Mouse (Mus musculus) urinary bladder, adult 18-20 months (tissue): Measurements from ENCODE around the gene Taf4.

Experiments
- DNase-seq, 2 experiments: peaks; one replicate each; pipeline ENCODE4 v3.0.0; 2022; ENCODE audit warnings: low spot score in 2 of 2, mixed read lengths in 2 of 2

Gene Taf4

DNA sequence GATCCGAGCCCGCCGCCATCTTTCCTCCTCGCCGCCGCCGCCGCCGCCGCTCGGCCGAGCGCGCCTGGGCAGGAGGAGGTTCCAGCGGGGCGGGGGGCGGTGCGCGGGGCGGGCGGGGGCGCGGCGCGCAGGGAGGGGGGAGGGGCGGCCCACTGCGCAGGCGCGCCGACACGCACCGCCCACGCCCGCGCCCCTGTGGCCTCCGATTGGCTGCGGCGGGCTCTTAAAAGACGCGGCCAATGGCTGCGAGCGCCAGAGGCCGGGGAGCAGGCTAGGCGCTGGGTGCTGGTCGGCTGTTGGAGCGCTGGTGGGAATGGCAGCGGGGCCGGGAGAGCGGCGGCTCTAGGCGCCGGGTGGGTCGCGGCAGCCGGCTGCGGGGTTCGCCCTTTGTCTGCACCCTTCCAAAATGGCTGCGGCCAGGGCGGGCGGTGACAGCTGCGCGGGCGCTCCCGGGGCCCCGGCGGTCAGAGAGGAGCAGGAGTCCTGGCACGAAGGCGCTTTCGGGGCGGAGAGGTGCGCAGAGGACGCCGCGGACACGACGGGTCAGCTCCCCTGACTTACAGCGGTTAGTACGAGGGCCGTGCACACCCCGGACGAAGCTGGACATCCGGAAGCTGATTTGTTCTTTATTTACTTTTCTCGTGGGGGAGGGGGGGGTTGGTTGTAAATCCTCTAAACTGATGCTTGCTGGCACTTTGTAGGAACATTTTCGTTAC lies at the start of gene Taf4:
Gene Taf4, minus strand, starts transcription at position 19 of the 716 bp plus-strand sequence.
- DNase-seq, result peak; percentile 74 to 86

DNA sequence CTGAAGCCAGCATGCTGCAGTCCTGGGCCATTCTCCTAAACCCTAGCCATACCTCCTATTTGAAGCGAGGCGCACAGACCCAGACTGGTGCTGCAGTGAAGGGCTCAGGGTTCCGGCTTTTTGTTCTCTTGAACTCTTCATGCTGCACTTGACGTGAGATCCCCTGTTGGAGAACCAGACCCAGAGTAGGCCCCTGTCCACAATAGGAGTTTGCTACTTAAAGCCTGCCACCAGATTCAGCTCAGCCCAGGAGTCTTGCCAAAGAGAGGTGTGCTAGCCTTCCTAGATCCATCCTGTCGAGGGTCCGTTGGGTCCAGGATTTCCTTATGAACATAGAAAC lies 49.4 kb upstream of the Taf4 start:
- no peak for DNase-seq

DNA sequence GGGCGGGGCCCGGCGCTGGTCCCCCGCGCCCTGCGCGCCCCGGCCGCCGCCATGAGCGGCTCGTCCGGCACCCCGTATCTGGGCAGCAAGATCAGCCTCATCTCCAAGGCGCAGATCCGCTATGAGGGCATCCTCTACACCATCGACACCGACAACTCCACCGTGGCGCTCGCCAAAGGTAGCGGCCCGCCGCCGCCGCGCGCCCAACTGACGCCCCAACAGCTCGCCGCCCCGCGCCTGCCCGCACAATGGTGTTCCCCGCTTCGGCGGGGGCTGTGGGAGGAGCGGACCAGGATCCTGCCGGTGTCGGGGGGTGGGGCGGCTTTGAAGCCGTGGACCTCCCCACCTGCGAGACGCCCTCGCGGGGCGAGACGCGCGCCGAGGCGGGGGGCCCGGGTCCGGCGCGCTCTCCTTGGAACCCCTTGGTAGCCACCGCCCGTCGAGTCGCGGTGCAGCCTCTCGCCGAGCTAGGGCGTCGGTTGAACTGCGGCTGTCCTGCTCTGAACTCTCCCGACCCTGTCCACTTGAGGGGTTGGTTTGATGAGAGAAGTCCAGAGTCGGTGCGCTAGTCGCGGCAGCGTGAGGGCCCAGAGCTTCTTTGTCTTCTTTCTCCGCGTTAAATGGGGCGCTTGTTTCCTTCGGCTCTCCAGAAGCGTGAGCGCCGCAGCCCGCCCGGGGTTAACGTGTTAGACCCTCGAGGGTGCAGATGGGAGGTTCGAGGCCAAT lies 48.9 kb upstream of the Taf4 start:
- no peak for DNase-seq

DNA sequence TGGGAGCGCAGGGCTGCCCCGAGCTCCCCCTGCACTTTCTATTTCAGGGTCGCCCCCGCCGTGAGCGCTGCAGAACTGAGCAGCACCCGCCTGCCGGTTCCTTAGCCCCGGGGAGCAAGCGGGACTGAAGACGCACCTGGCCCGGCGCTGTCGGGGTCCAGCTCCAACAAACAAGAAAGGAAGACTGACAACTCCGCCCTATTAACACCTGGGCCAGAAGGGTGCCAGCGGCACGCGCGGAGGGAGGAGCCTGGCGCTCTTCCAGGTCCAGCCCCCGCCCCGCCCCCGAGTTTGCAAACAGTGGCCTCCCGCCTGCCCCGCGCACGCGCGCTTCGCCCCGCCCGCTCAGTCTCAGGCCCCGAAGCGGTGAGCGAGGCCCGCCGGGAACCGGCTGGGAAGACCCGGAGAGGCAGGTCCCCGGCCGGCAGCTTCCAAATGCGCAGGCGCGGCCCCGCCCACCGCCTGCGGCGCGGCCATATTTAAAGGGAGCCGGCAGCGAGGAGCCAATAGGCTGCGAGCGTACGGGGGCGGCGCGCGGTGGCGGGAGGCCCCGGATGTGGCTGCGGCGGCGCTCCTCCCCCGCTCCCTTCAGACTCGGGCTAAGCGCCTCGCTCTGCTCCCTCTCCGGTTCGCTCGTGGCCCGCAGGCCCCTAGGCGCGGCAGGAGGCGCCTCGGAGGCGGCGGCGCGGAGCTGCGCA lies 48.1 kb upstream of the Taf4 start, which contains the start of gene Lsm14b:
Gene Lsm14b, plus strand, starts transcription at position 587 of the 698 bp plus-strand sequence.
- peak; percentile 96 to 99 for DNase-seq

DNA sequence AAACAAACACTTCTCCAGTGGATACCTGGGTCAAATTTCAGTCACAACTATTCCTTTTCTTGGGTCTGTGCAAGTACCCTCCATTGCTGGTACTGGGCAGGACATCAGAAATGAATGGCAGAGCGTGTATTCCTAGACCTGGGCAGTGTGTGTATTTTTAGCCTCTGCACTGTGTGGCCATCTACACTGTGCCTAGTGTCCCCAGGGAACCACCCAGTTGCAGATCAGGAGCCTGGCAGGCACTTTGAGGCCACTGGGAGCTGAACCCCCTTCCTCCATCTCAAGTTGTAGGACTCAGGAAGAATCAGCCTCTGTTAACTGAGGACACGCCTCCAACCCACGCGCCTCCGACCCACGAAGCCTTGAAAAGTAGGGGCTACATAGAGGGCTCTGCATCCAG lies 46.3 kb upstream of the Taf4 start:
- DNase-seq, result no peak

DNA sequence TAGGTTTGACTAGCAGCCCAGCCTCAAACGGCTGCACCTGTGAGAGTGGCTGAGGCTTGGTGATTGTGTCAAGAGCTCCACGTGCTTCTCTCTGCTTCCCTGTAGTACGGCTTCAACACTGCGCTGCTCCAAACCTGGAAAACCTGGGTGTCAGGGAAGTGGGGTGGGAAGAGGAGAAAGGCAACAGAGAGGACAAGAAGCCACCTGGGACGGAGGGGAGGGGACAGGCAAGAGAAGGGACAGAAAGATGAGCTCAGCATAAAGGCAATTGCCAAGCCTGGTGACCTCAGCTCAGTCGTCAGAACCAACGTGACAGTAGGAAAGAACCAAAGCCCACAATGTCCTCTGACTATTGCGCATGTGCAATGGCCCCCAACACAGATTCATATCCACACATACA lies 44.5 kb upstream of the Taf4 start:
- no peak for DNase-seq

DNA sequence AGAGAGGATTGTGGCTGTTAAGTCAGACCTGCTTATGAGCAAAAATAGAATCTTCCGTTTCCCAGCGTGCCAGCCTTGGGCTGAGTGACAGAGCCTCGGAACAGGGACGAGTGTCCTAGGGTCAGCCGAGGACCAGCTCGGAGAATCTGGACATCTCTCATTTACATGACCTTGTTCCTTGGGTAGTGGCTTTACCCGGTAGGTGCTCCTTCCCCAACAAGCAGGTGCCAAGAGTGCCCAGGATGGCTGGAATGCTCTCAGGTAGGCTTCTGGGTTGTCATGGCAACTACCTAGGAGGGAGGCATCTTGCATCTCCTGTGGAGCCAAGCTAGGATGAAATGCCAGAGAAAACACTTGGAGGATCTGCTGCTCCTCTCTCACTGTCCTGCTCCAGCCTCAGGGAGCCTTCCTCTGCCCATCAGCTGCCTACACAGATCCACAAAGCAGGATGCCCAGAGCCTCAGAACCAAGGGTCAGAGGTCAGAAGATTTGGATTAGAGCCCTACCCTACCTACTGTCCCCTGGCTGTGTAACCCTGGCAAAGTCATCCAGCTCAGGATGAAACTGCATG lies 43.7 kb upstream of the Taf4 start:
- no peak for DNase-seq

DNA sequence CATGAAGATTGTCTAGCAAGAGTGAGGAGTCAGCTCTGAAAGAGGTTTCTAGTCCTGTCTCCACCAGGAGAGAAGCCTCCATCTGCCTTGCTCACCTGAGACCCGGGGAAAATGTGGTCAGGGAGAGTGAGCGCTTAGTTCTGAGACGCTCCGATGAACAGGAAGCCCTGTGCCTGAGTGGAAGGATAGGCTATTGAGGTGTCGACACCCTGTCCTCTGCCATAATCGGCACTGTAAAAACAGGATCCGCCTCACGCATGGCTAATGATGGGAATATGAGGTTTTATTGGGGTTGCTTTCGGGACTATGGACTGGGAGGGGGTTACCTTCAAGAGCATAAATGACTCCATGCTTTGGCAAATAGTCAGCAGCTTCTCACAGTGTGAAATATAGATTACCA lies 42.1 kb upstream of the Taf4 start:
- DNase-seq, result no peak

DNA sequence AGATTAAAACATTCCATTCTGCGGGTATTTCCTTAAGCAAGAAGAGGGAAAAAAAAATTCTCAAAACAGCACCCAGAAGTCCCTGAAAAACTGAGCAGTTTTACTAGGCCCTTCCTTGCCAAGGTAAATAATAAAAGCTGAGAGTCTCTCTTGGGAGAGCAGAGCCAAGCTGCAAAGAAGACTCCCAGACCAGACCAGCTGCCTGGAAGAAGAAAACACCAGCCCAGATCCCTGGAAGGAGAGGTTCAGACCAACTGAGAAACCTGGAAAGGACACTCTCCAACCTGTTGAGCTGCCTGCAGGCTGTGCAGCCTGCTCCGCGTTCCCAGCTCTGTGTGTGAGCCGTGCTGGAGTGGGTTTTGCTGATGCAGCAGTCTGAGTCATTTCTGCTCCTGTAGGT lies 41.2 kb upstream of the Taf4 start:
- DNase-seq, result no peak

DNA sequence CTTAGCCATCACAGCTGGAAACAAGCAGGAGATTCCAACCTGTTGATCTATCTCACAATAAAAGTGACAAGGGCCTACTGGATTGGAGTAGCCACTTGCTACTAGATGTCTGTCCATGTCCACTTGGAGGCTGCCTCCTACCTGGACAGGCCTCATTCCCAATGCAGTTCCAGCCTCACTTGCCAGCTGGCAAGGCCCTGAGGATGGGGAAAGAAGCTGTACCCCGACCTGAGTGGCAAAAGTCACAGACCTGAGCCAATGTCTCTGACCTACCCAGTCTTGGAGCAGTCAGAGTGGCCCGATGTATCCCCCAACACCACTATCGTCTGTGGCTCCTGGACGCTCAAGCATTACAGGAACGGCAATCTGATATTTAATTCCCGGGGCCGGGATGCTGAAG lies 37.2 kb upstream of the Taf4 start:
- no peak for DNase-seq

DNA sequence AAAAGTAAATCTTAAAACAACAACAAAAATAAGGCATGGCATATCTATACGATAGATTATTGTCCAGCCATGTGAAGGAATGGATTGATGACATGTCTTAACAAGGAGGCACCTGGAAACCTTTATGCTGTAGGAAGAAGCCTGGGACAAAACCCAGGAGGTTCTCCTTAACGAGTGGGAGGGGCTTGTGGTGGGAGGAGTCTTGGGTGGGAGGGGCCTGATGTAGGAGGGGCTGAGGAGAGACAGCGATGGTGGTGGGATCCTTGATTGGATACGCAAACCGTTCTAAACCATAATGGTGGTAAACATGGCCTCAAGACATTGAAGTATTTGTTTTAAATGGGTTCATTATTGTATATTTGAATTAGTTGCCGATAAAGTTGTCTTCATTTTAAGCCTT lies 34.9 kb upstream of the Taf4 start:
- DNase-seq, result no peak

DNA sequence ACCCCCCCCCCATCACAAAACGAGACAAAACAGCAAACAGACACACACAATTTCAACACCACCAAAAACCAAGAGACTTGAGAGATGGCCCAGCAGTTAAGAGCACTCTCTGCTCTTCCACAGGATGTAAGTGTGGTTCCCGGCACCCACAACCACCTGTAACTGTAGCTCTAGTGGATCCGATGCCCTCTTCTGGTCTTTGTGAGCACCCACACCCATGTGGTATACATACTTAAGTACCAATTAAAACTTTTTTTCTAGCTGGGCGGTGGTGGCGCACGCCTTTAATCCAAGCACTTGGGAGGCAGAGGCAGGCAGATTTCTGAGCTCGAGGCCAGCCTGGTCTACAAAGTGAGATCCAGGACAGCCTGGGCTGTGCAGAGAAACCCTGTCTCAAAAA lies 34.2 kb upstream of the Taf4 start:
- DNase-seq, result no peak

DNA sequence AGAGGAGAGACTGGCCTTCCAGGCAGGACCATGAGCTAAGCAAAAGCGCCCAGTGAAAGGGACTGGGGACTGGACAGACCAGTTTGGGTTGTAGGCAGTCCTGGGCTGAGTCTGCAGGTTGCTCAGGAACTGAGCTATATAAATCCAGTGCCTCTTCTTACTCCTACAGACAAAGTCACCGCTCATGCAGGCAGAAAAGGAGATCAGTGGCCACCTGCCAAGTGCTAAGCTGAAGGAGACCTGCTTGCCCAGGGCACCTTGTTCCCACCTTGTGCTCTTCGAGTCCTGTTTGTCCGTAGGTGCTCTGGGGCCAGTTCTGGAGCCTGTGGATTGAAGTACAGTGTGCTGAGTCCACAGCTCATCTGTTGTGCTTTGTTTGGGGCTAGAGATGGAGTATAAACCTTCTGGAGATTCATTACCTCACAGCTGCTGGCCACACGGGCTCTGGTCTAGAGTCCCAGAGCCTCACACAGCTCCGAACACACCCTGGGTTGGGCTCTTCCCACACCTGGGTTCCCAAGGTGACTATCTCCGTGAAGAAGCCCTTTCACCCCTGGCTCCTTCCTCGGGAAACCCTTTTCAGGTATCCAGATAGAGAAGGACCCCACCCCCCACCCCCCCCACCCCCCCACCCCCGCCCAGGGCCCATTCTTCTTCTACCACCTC lies 30.0 kb upstream of the Taf4 start:
- DNase-seq, result no peak

DNA sequence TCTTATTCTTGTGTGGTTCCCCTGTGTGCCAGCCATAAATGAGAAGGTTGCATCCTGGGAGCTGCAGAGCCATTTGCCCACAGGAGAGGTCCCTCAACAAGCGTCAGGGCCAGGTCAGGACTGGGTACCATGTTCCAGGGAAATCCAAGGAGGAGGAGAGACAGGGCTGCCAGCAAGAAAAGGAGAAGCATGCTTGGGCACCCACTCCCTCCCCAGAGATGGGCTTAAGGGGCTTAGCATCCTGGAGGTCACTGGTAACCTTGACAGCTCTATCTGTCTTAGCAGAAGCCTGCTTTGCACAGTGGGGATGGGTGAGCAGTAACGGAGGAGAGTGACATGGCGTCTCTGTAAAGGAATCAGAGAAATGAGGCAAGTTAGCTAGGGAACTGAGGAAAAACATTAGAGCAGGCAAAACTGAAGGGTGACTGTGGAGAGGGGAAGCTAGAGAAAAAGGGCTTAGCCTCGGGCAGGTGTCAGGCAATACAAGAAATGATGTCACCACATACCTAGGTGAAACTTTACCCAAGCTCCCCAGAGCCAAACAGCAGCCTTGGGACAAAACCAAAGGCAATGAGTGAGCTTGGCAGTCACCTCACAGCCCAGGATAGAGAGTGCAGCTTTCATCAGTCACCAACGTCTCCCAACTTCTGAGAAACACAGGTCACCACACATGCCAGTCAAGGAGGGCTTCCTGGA lies 29.4 kb upstream of the Taf4 start:
- DNase-seq, result no peak

DNA sequence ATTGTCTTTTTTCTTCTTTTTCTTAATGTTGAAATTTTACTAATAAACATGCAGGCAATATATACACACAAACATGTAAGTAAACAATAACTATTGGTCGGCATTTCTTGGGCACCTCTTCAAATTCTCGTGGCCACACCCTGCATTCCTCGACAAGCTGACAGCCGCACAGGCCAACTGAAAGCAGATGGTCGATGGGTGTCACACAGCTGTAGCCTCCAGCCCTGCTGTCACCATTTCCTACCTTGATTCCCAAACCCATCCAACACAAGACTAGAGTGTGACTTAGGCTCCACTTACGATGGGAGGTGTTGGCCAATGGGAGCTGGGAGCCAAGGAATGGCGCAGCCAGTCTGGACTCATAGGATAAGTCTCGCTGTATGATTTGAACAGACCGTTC lies 25.2 kb upstream of the Taf4 start:
- DNase-seq, result no peak

DNA sequence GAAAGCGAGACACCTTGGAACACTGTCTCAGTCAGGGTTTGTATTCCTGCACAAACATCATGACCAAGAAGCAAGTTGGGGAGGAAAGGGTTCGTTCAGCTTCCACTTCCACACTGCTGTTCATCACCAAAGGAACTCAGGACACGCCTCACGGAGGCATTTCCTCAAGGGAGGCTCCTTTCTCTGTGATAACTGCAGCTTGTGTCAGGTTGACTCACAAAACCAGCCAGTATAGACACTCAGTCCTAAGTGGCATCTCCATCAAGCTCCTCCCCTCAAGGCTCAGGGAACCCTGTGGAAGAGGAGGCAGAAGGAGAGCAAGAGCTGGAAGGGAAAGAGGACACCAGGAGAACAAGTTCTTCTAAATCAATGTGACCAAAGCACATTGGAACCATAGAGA lies 22.0 kb upstream of the Taf4 start:
- DNase-seq, result no peak

DNA sequence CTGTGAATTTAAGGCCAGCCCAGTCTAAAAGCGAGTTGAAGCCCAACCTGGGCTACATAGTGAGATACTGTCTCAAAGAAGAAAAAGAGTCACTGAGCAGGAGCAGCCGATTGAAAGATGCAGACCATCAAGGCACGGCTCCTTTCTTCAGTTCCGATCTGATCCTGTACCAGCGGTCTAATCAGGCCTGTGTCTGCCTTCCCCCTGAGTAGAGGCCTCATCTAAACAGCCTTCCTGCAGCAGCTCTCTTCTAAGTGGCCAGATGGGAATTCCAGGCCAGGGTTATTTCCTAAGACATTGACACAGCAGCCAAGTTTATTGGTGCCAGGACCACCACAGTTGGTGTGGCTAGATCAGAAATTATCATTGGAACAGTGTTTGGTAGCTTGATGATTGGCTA lies 16.6 kb upstream of the Taf4 start:
- DNase-seq, result no peak

DNA sequence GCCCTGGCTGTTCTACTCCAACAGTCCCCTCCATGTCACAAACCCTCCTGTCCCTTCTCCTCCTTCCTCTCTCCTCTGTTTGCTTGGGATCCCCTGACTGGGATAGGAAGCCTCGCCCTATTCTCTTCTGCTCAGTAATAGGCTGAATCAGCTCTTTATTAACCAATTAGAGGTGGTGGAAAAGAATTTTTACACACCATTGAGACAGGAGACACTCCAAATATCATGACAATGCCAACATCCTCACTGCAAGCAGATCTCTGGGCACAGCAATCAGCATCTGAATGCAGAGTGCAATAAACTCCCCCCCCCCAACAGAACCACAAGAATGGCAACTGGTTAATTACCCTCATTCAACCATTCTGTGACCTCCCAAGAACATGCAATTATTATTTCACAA lies 12.7 kb upstream of the Taf4 start:
- DNase-seq, result no peak

DNA sequence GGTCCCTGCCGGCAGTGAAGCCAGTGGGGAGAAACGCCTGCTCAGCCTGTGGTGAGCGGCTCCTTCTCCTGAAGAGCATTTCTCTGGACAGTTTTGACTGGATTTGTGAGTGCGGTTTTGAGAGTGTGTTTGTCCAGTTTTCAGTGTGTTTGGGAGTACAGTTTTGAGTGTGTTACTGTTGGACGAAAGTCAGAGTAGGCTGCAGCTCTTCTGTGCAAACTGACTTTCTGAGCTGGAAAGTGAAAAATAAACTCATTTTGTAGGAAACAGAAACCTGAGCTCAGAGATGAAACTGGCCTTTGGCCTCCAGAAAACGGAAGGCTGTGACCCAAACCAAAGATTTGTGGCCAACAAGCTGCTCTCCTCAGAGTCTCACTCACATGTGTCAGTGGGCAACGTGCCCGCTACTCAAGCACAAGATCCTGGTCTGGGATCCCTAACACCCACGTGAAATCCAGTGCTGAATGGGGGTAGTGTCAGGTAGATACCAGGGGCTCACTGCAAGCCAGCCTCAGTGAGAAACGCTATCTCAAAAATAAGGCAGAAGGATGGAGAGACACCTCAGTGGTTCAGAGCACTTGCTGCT lies 10.1 kb upstream of the Taf4 start:
- no peak for DNase-seq

DNA sequence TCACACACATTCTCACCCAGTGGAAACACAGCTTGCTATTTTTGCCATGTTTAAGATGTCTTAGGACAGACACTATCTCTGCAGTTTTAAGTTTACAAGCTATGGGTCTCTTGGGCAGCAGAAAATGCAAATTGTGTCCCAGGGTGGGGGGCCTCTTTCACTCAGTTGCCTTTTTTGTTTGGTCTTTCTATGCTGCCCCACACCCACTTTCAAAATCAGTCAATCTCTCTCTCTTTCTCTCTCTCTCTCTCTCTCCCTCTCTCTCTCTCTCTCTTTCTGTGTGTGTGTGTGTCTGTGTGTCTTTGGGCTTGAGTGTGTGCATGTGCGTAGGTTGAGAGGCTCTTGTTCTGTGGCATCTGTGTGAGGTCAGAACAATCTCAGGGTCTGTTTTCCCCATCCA lies 9.2 kb upstream of the Taf4 start:
- no peak for DNase-seq

DNA sequence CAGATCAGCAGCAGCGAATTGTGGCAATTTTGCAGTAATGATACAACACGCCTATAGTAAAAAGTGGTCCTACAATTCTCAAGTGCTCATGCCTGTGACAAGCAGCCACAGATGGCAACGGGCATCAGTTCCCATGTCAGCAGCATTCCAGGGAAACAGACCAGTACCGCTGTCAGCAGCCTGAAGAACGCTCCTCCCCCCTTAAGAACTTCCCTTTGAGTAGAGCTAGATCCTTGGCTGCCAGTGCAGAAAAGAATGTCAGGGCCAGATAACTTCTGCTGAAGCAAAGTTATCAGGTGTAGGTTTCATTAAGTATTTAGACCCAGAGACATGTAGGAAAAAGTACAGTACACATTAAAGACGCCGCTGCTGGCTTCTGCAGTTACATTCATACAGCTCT lies 8.4 kb upstream of the Taf4 start:
- DNase-seq, result no peak
